Mouse (Mus musculus) kidney, postnatal 10 days (tissue): ENCODE measurements around the gene C2cd5.
"Not testable (repeated sequence)": the region's sequence is repeated elsewhere in the genome, so short reads cannot be mapped to it uniquely, and the experiment has no call there.

Experiments
- DNase-seq: peaks from one replicate; pipeline ENCODE4 v3.0.0; 2021; ENCODE audit warnings: mixed read lengths

Gene C2cd5

GRCm38 (mm10) chr6:143099681-143100382 is at the start of gene C2cd5:
Gene C2cd5 (minus strand): TSS chr6:143100141.
- DNase-seq: peak; percentile 99

- peak; percentile 52 for DNase-seq
Observed at GRCm38 (mm10) chr6:143148868-143149267, 48.9 kb upstream of the C2cd5 start.

GRCm38 (mm10) chr6:143146756-143147155 is 46.8 kb upstream of the C2cd5 start:
- peak; percentile 62 for DNase-seq

- DNase-seq: peak; percentile 40
Observed at GRCm38 (mm10) chr6:143145051-143145450, 45.1 kb upstream of the C2cd5 start.

GRCm38 (mm10) chr6:143144556-143144955 is 44.6 kb upstream of the C2cd5 start:
- no peak for DNase-seq

GRCm38 (mm10) chr6:143143775-143144273 is 43.9 kb upstream of the C2cd5 start:
- no peak for DNase-seq

- DNase-seq: no peak
Observed at GRCm38 (mm10) chr6:143143321-143143720, 43.4 kb upstream of the C2cd5 start.

GRCm38 (mm10) chr6:143142861-143143260 is 42.9 kb upstream of the C2cd5 start:
- DNase-seq: no peak

- not testable (repeated sequence) for DNase-seq
Observed at GRCm38 (mm10) chr6:143141624-143142592, 42.0 kb upstream of the C2cd5 start.

- DNase-seq: no peak
Observed at GRCm38 (mm10) chr6:143140884-143141283, 40.9 kb upstream of the C2cd5 start.

GRCm38 (mm10) chr6:143139417-143139816 is 39.5 kb upstream of the C2cd5 start:
- DNase-seq: no peak

- no peak for DNase-seq
Observed at GRCm38 (mm10) chr6:143137341-143137740, 37.4 kb upstream of the C2cd5 start.

GRCm38 (mm10) chr6:143136688-143137087 is 36.7 kb upstream of the C2cd5 start:
- DNase-seq: no peak

- no peak for DNase-seq
Observed at GRCm38 (mm10) chr6:143135097-143135496, 35.2 kb upstream of the C2cd5 start.

GRCm38 (mm10) chr6:143133150-143133549 is 33.2 kb upstream of the C2cd5 start:
- no peak for DNase-seq

- DNase-seq: no peak
Observed at GRCm38 (mm10) chr6:143131895-143132652, 32.1 kb upstream of the C2cd5 start.

GRCm38 (mm10) chr6:143130411-143130810 is 30.5 kb upstream of the C2cd5 start:
- no peak for DNase-seq

GRCm38 (mm10) chr6:143129952-143130351 is 30.0 kb upstream of the C2cd5 start:
- DNase-seq: peak; percentile 52

GRCm38 (mm10) chr6:143129466-143129865 is 29.5 kb upstream of the C2cd5 start:
- peak; percentile 30 for DNase-seq

- DNase-seq: no peak
Observed at GRCm38 (mm10) chr6:143125721-143126120, 25.8 kb upstream of the C2cd5 start.

GRCm38 (mm10) chr6:143119325-143119724 is 19.4 kb upstream of the C2cd5 start:
- no peak for DNase-seq

- no peak for DNase-seq
Observed at GRCm38 (mm10) chr6:143116779-143117178, 16.8 kb upstream of the C2cd5 start.

- DNase-seq: no peak
Observed at GRCm38 (mm10) chr6:143115505-143115904, 15.6 kb upstream of the C2cd5 start.
